Comparison of ENCODE assay signal across 31 mouse cellular contexts in the genomic region with DNA sequence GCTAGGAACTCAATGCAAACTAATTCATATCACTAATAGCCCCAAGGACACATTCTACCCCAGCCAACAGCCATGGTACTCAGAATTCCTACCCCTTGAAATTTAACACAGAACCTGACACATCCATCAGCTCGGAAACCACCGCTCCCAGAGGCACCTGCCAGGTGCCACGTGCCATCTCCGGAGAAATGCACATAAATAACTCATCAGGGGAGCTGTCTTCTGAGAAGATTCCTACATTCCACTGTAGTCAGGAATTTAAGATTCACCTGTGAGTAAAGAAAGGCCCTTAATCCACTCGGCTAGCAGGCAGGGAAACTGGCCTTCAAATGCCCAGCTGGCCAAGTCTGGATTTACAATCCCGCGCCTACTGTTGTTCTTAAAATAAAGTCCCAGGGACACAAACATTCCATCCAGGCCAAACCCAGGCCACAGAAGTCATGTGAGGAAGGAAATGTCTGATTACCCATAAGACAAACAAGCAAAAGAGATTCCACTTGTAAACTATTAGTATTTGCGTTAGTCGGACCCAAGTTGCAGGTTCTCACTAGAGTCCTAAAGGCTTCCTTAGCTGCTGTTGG. TPM values are rescaled to one million over a fixed set of nuclear protein-coding genes. Genes with fewer than 3 reads are reported as not detected.
A peak's percentile ranks its signal among the peaks of the same experiment; 100 is the strongest.
DNase-seq lines count a peak whose midpoint lies in the region; ATAC-seq and TF ChIP-seq lines count a peak whose summit lies in the region.
"Had no signal": no experiment of that assay in that cellular context is flagged by ENCODE, and none has a peak within 500 bp of the region (broad histone marks: within the 10 kb centered on the region; RNA-seq: fewer than 3 reads in every experiment).

No protein-coding gene starts in this region.

- peaks cover 28% of the 10 kb centered on the region for H3K4me1 ChIP-seq in heart, embryonic 15.5 days (replicated peaks)
- H3K4me1 ChIP-seq in midbrain, embryonic 14.5 days (ENCODE audit: control insufficient read depth, insufficient read depth, low read length) = no peaks in the 10 kb centered on the region
- H3K4me1 ChIP-seq in midbrain, postnatal 0 days (ENCODE audit: insufficient read depth, low read length) = peaks cover 6% of the 10 kb centered on the region; the same call in 1 of the 2 replicates
- H3K4me1 ChIP-seq: forebrain, embryonic 13.5 days; liver, embryonic 15.5 days had no signal

- H3K9ac ChIP-seq in heart, embryonic 15.5 days = no peak overlapping the region
- H3K9ac ChIP-seq in midbrain, embryonic 14.5 days (replicated peaks; ENCODE audit: low read length) = no peak overlapping the region
- no peak overlapping the region for H3K9ac ChIP-seq in midbrain, postnatal 0 days (replicated peaks; ENCODE audit: low read length, poor library complexity, severe bottlenecking)
- H3K9ac ChIP-seq: forebrain, embryonic 13.5 days; hindbrain, embryonic 12.5 days; intestine, embryonic 15.5 days; liver, embryonic 15.5 days; lung, embryonic 14.5 days had no signal

- peaks cover 39% of the 10 kb centered on the region for H3K79me2 ChIP-seq in myocyte (ENCODE audit: control insufficient read depth, insufficient read depth)

- no peak for TF ChIP-seq POLR2A in myocyte (IDR thresholded peaks at IDR 0.05; ENCODE audit: insufficient read length, low read depth)

- TF ChIP-seq CTCF in midbrain, postnatal 0 days (IDR thresholded peaks at IDR 0.05) = no peak

- H3K4me2 ChIP-seq in heart, embryonic 15.5 days = no peak overlapping the region
- H3K4me2 ChIP-seq in midbrain, embryonic 14.5 days (ENCODE audit: low read length) = no peak overlapping the region
- no peak overlapping the region for H3K4me2 ChIP-seq in midbrain, postnatal 0 days (ENCODE audit: low read depth, low read length, poor library complexity, severe bottlenecking)
- no peak overlapping the region for H3K4me2 ChIP-seq in myocyte (ENCODE audit: low read depth)
- H3K4me2 ChIP-seq: forebrain, embryonic 13.5 days; hindbrain, embryonic 12.5 days; intestine, embryonic 15.5 days; liver, embryonic 15.5 days; lung, embryonic 14.5 days had no signal

- 52% methylated on average over 9 of the region's 9 CpGs for whole genome bisulfite sequencing in heart, embryonic 15.5 days
- WGBS in midbrain, embryonic 14.5 days = 79% methylated on average over 9 of the region's 9 CpGs
- 67% methylated on average over 9 of the region's 9 CpGs for WGBS in midbrain, postnatal 0 days

- H3K36me3 ChIP-seq in heart, embryonic 15.5 days = no peaks in the 10 kb centered on the region
- H3K36me3 ChIP-seq in midbrain, embryonic 14.5 days (ENCODE audit: control insufficient read depth, insufficient read depth, low read length) = no peaks in the 10 kb centered on the region
- H3K36me3 ChIP-seq in midbrain, postnatal 0 days (ENCODE audit: insufficient read depth, low read length) = no peaks in the 10 kb centered on the region
- no peaks in the 10 kb centered on the region for H3K36me3 ChIP-seq in myocyte (ENCODE audit: control insufficient read depth, insufficient read depth)
- H3K36me3 ChIP-seq: hindbrain, embryonic 12.5 days; intestine, embryonic 15.5 days; liver, embryonic 15.5 days; midbrain, embryonic 10.5 days had no signal

- no peak for ATAC-seq in heart, embryonic 15.5 days (replicated peaks; ENCODE audit: insufficient number of reproducible peaks, insufficient read depth, low FRiP score, low read depth)
- ATAC-seq in midbrain, embryonic 14.5 days (ENCODE audit: low FRiP score, low TSS enrichment) = no peak
- no peak for ATAC-seq in midbrain, postnatal 0 days (ENCODE audit: low FRiP score)
- ATAC-seq: activated CD4-positive, CD25-positive, alpha-beta regulatory T cell, adult 4 months; forebrain, embryonic 13.5 days; hindbrain, postnatal 0 days; intestine, embryonic 15.5 days had no signal

- no peaks in the 10 kb centered on the region for H3K9me3 ChIP-seq in heart, embryonic 15.5 days (replicated peaks)
- H3K9me3 ChIP-seq in midbrain, embryonic 14.5 days (ENCODE audit: control insufficient read depth, low read length) = no peaks in the 10 kb centered on the region
- no peaks in the 10 kb centered on the region for H3K9me3 ChIP-seq in midbrain, postnatal 0 days (ENCODE audit: low read length)
- H3K9me3 ChIP-seq: forebrain, embryonic 13.5 days; hindbrain, embryonic 12.5 days; intestine, embryonic 15.5 days; liver, embryonic 15.5 days; midbrain, embryonic 10.5 days had no signal

- H3K27ac ChIP-seq in heart, embryonic 15.5 days = peak overlapping the region; percentile 12
- no peak overlapping the region for H3K27ac ChIP-seq in midbrain, embryonic 14.5 days (replicated peaks; ENCODE audit: low read depth, low read length)
- H3K27ac ChIP-seq in midbrain, postnatal 0 days (ENCODE audit: low read depth, low read length) = no peak overlapping the region
- H3K27ac ChIP-seq: forebrain, embryonic 13.5 days; hindbrain, embryonic 12.5 days; hindbrain, postnatal 0 days; intestine, embryonic 15.5 days; kidney, postnatal 0 days; liver, embryonic 15.5 days; midbrain, embryonic 10.5 days had no signal

- H3K27me3 ChIP-seq in heart, embryonic 15.5 days = no peaks in the 10 kb centered on the region
- H3K27me3 ChIP-seq in midbrain, embryonic 14.5 days (ENCODE audit: control insufficient read depth, insufficient read depth, low read length) = no peaks in the 10 kb centered on the region
- H3K27me3 ChIP-seq in midbrain, postnatal 0 days (ENCODE audit: insufficient read depth, low read length) = no peaks in the 10 kb centered on the region
- H3K27me3 ChIP-seq in myocyte (ENCODE audit: control insufficient read depth, insufficient read depth, insufficient read length) = no peaks in the 10 kb centered on the region
- H3K27me3 ChIP-seq: forebrain, embryonic 13.5 days; hindbrain, embryonic 12.5 days; intestine, embryonic 15.5 days; liver, embryonic 15.5 days had no signal

- no peak overlapping the region for H3ac ChIP-seq in myocyte (ENCODE audit: control insufficient read depth, insufficient read length)

- H3K4me3 ChIP-seq in heart, embryonic 15.5 days = no peak overlapping the region
- H3K4me3 ChIP-seq in midbrain, embryonic 14.5 days (replicated peaks; ENCODE audit: low read depth, low read length) = no peak overlapping the region
- H3K4me3 ChIP-seq in midbrain, postnatal 0 days (ENCODE audit: low read depth, low read length) = no peak overlapping the region
- no peak overlapping the region for H3K4me3 ChIP-seq in myocyte
- H3K4me3 ChIP-seq: forebrain, embryonic 13.5 days; hindbrain, embryonic 12.5 days; intestine, embryonic 15.5 days; liver, embryonic 15.5 days; midbrain, embryonic 10.5 days had no signal

- peak; percentile 83 for DNase-seq in heart, adult 11 months
- no peak for DNase-seq in heart, postnatal 4 days
- DNase-seq in heart, adult 8-10 months (ENCODE audit: low spot score) = no peak
- peak; percentile 18 for DNase-seq in midbrain, embryonic 14.5 days
- no peak for DNase-seq in midbrain, postnatal 0 days (ENCODE audit: low spot score)
- DNase-seq in yolk sac, embryonic 10.5 days (ENCODE audit: low spot score) = no peak
- DNase-seq: adrenal gland, adult 2 months; adrenal gland, postnatal 36 days; cerebellum, adult 2 months; cerebellum, postnatal 14 days; gastrocnemius, postnatal 25 days; heart, adult 18-20 months; kidney, adult 8-10 months; layer of hippocampus, postnatal 36 days; liver; lung, embryonic 14.5 days; lung, postnatal 14 days; spleen, adult 18-20 months; thymus, adult 18-20 months; thymus, postnatal 25 days had no signal

TF ChIP-seq in myocyte, 11 proteins besides CTCF, POLR2A, EP300 and RAD21:
- no peak for TF ChIP-seq E2F4 (IDR thresholded peaks at IDR 0.05; ENCODE audit: insufficient read depth)
- TF ChIP-seq MYOG (IDR thresholded peaks at IDR 0.05; ENCODE audit: control insufficient read depth in 1 of 3, insufficient read depth in 1 of 3, insufficient read length in 2 of 3, low read depth in 2 of 3) = no peak
- TF ChIP-seq USF1 (IDR thresholded peaks at IDR 0.05; ENCODE audit: low read depth) = peak; percentile 38
- TF ChIP-seq POLR2AphosphoS2 (IDR thresholded peaks at IDR 0.05; ENCODE audit: insufficient read length, low read depth) = no peak
- no peak for TF ChIP-seq MAX (IDR thresholded peaks at IDR 0.05; ENCODE audit: low read depth)
- no peak for TF ChIP-seq TCF12 (IDR thresholded peaks at IDR 0.05; ENCODE audit: insufficient read depth, poor library complexity, severe bottlenecking)
- TF ChIP-seq REST (IDR thresholded peaks at IDR 0.05; ENCODE audit: insufficient read depth, insufficient read length) = no peak
- TF ChIP-seq TCF3 (IDR thresholded peaks at IDR 0.05; ENCODE audit: insufficient read length, low read depth) = no peak
- TF ChIP-seq MYOD1 (IDR thresholded peaks at IDR 0.05; ENCODE audit: control insufficient read depth in 1 of 3, insufficient read length in 2 of 3, low read depth in 2 of 3) = peak in 1 of 3 experiments; percentile 24
- no peak for TF ChIP-seq SRF (IDR thresholded peaks at IDR 0.05; ENCODE audit: control insufficient read depth, insufficient read length, low read depth)
- no peak for TF ChIP-seq CEBPB (IDR thresholded peaks at IDR 0.05; ENCODE audit: insufficient read depth, poor library complexity, severe bottlenecking)

RNA-seq across cellular contexts. Expression of gene Tln2, which starts 48.4 kb away (rescaled TPM):
- total RNA-seq in heart, postnatal 4 days (2021) = 100 to 1,000 TPM; 111 to 116 TPM
- 58.4 and 65.7 TPM in 2 replicates for polyA plus RNA-seq in heart, embryonic 15.5 days (2015; fragmentation: Nextera tagmentation; extraction: Ambion mirVana)
- 10 to 100 TPM; 71.6 to 87.1 (median 76.7) TPM for total RNA-seq in heart, adult 8-10 months (2022)
- polyA plus RNA-seq in midbrain, embryonic 14.5 days (2014; fragmentation: Nextera tagmentation; extraction: Ambion mirVana) = 19.3 and 23.8 TPM in 2 replicates
- 66.7 and 69.7 TPM in 2 replicates for total RNA-seq in midbrain, postnatal 0 days (2014; rRNA removed)
- polyA plus RNA-seq in midbrain, postnatal 0 days (2015; fragmentation: Nextera tagmentation; extraction: Ambion mirVana) = 47.4 and 49.4 TPM in 2 replicates
- polyA plus RNA-seq in myocyte (2012; fragmentation: generic; extraction: Trizol) = 28.6 TPM
- total RNA-seq: neutrophil, adult 5-6 weeks had no signal

Comparison
In these comparisons a context has a peak if more than half of its experiments do, and no peak if none do; other contexts are left out.
1. DNase-seq: peak in heart, adult 11 months (single experiment) and midbrain, embryonic 14.5 days (single experiment); none in heart, postnatal 4 days (single experiment), heart, adult 8-10 months (single experiment), midbrain, postnatal 0 days (single experiment) and yolk sac, embryonic 10.5 days (single experiment).